Mouse (Mus musculus): Measurements from ENCODE around the gene Aqp7.
A peak's percentile ranks its signal among the peaks of the same experiment; 100 is the strongest.

Aqp7 gene

GRCm38 (mm10) chr4:41056742-41057332, 8.9 kb upstream of the Aqp7 start:
- DNase-seq = peak; percentile 57

GRCm38 (mm10) chr4:41056253-41056652, 8.3 kb upstream of the Aqp7 start:
- DNase-seq = peak; percentile 69

GRCm38 (mm10) chr4:41055111-41055510, 7.2 kb upstream of the Aqp7 start:
- no peak for DNase-seq

- DNase-seq = no peak
Observed at GRCm38 (mm10) chr4:41051781-41052180, 3.8 kb upstream of the Aqp7 start.

GRCm38 (mm10) chr4:41050726-41051675, 3.1 kb upstream of the Aqp7 start:
- DNase-seq = peak; percentile 59

GRCm38 (mm10) chr4:41048926-41049325, 987 bp upstream of the Aqp7 start:
- DNase-seq = no peak

- DNase-seq = peak; percentile 63
Observed at GRCm38 (mm10) chr4:41046254-41046795, 1.6 kb downstream of the Aqp7 start.

- DNase-seq = peak; percentile 80
Observed at GRCm38 (mm10) chr4:41045288-41045687, 2.7 kb downstream of the Aqp7 start.

GRCm38 (mm10) chr4:41043961-41044360, 4.0 kb downstream of the Aqp7 start:
- DNase-seq = peak; percentile 40

- peak; percentile 59 for DNase-seq
Observed at GRCm38 (mm10) chr4:41042880-41043279, 5.1 kb downstream of the Aqp7 start.

- no peak for DNase-seq
Observed at GRCm38 (mm10) chr4:41040983-41041382, 7.0 kb downstream of the Aqp7 start.

- DNase-seq = peak; percentile 38
Observed at GRCm38 (mm10) chr4:41037942-41038341, 10.0 kb downstream of the Aqp7 start.

GRCm38 (mm10) chr4:41031242-41031641, 16.7 kb downstream of the Aqp7 start:
- DNase-seq = no peak

- no peak for DNase-seq
Observed at GRCm38 (mm10) chr4:41029372-41029771, 18.6 kb downstream of the Aqp7 start.

- no peak for DNase-seq
Observed at GRCm38 (mm10) chr4:41028272-41028671, 19.7 kb downstream of the Aqp7 start.

GRCm38 (mm10) chr4:41027872-41028271, 20.1 kb downstream of the Aqp7 start:
- DNase-seq = peak; percentile 90

- no peak for DNase-seq
Observed at GRCm38 (mm10) chr4:41026086-41026787, 21.7 kb downstream of the Aqp7 start.

GRCm38 (mm10) chr4:41021094-41021493, 26.8 kb downstream of the Aqp7 start:
- no peak for DNase-seq

GRCm38 (mm10) chr4:41015798-41016197, 32.1 kb downstream of the Aqp7 start:
- DNase-seq = no peak

GRCm38 (mm10) chr4:41013351-41013750, 34.6 kb downstream of the Aqp7 start:
- no peak for DNase-seq

GRCm38 (mm10) chr4:41000842-41001639, 46.9 kb downstream of the Aqp7 start:
- no peak for DNase-seq

- no peak for DNase-seq
Observed at GRCm38 (mm10) chr4:41000271-41000670, 47.7 kb downstream of the Aqp7 start.

All from kidney, adult 11 months (tissue).